Mouse (Mus musculus) monocyte, adult 5-6 weeks (primary cell): ENCODE results near the gene Arhgap17. TPM values are rescaled to one million over a fixed set of nuclear protein-coding genes. Genes with fewer than 3 reads are reported as not detected.

ENCODE experiments used
- ATAC-seq: fragments of 153-309, 156-312 bp; replicated peaks from 2 replicates; pipeline ENCODE4 v1.8.0; 2017; ENCODE audit warnings: mild to moderate bottlenecking; ENCODE audit not compliant: low TSS enrichment, insufficient number of reproducible peaks, severe bottlenecking, poor library complexity, low FRiP score
- total RNA-seq: library from RNA; stranded (forward); fragments of 200-1000, 200-491, 200-594 nt; gene quantifications from 3 replicates; pipeline ENCODE4 v1.2.3, GENCODE M21; 2017

The Arhgap17 gene
- total RNA-seq, 1 experiment from 2014 or later, result 39.3 TPM

GRCm38 (mm10) chr7:123300258-123300657 is 69.5 kb downstream of the Arhgap17 start:
- ATAC-seq, result no peak

- ATAC-seq, result no peak
Observed at GRCm38 (mm10) chr7:123298225-123298624, 71.5 kb downstream of the Arhgap17 start.

GRCm38 (mm10) chr7:123296097-123296496 is 73.6 kb downstream of the Arhgap17 start:
- ATAC-seq, result no peak

GRCm38 (mm10) chr7:123295423-123295822 is 74.3 kb downstream of the Arhgap17 start:
- ATAC-seq, result no peak

GRCm38 (mm10) chr7:123293898-123294297 is 75.8 kb downstream of the Arhgap17 start:
- no peak for ATAC-seq

- no peak for ATAC-seq
Observed at GRCm38 (mm10) chr7:123291942-123292341, 77.8 kb downstream of the Arhgap17 start.

GRCm38 (mm10) chr7:123289176-123289575 is 80.5 kb downstream of the Arhgap17 start:
- no peak for ATAC-seq

GRCm38 (mm10) chr7:123287903-123288302 is 81.8 kb downstream of the Arhgap17 start:
- no peak for ATAC-seq

GRCm38 (mm10) chr7:123285896-123286295 is 83.8 kb downstream of the Arhgap17 start:
- ATAC-seq, result no peak

- ATAC-seq, result no peak
Observed at GRCm38 (mm10) chr7:123283826-123284225, 85.9 kb downstream of the Arhgap17 start.

GRCm38 (mm10) chr7:123279797-123280196 is 89.9 kb downstream of the Arhgap17 start:
- ATAC-seq, result no peak

GRCm38 (mm10) chr7:123276568-123276967 is 93.1 kb downstream of the Arhgap17 start:
- ATAC-seq, result no peak

- ATAC-seq, result no peak
Observed at GRCm38 (mm10) chr7:123273056-123273455, 96.7 kb downstream of the Arhgap17 start.

GRCm38 (mm10) chr7:123258103-123258502 is 111.6 kb downstream of the Arhgap17 start:
- ATAC-seq, result no peak

GRCm38 (mm10) chr7:123254196-123254970 is 115.3 kb downstream of the Arhgap17 start:
- ATAC-seq, result no peak

GRCm38 (mm10) chr7:123253396-123253795 is 116.3 kb downstream of the Arhgap17 start:
- no peak for ATAC-seq

GRCm38 (mm10) chr7:123251343-123251742 is 118.4 kb downstream of the Arhgap17 start:
- no peak for ATAC-seq

GRCm38 (mm10) chr7:123248166-123248565 is 121.5 kb downstream of the Arhgap17 start:
- no peak for ATAC-seq

- no peak for ATAC-seq
Observed at GRCm38 (mm10) chr7:123246504-123247084, 123.1 kb downstream of the Arhgap17 start.

- ATAC-seq, result no peak
Observed at GRCm38 (mm10) chr7:123244833-123245232, 124.9 kb downstream of the Arhgap17 start.
